Mouse (Mus musculus) heart, embryonic 10.5 days (tissue): ENCODE results near the gene Cdk14. TPM values are rescaled to one million over a fixed set of nuclear protein-coding genes. Genes with fewer than 3 reads are reported as not detected.
A peak's percentile ranks its signal among the peaks of the same experiment; 100 is the strongest.
"Not testable (repeated sequence)": the region's sequence is repeated elsewhere in the genome, so short reads cannot be mapped to it uniquely, and the experiment has no call there.

Source experiments
- DNase-seq: peaks from one replicate; pipeline ENCODE4 v3.0.0-alpha.2; 2017; ENCODE audit warnings: low spot score
- H3K27ac ChIP-seq: fragments of 300-500 bp; sonication (generic); 2 replicates; pipeline ENCODE4 v1.5.1; 2016; ENCODE audit warnings: mild to moderate bottlenecking
- H3K27me3 ChIP-seq: fragments of 300-500 bp; sonication (generic); 2 replicates; pipeline ENCODE4 v1.6.1; 2016; ENCODE audit warnings: mild to moderate bottlenecking; ENCODE audit not compliant: poor library complexity, insufficient read depth, severe bottlenecking
- H3K36me3 ChIP-seq: fragments of 300-500 bp; sonication (generic); 2 replicates; pipeline ENCODE4 v1.6.1; 2016; ENCODE audit warnings: mild to moderate bottlenecking, moderate library complexity
- H3K4me1 ChIP-seq: fragments of 300-500 bp; sonication (generic); 2 replicates; pipeline ENCODE4 v1.6.1; 2016; ENCODE audit warnings: mild to moderate bottlenecking
- H3K4me3 ChIP-seq: fragments of 300-500 bp; sonication (generic); 2 replicates; pipeline ENCODE4 v1.5.1; 2016; ENCODE audit warnings: mild to moderate bottlenecking, moderate library complexity
- H3K9me3 ChIP-seq: fragments of 300-500 bp; sonication (generic); 2 replicates; pipeline ENCODE4 v1.6.1; 2016; ENCODE audit warnings: mild to moderate bottlenecking, moderate library complexity
- WGBS: fragments of 180-500 bp; shearing (Covaris S2); methylation state at CpG from one replicate; pipeline ENCODE4 v1.1.7; 2016; 5-methylcytosine and 5-hydroxymethylcytosine counted together
- polyA plus RNA-seq: library from polyadenylated mRNA; unstranded; fragments of >200 nt; fragmentation: Nextera tagmentation; extraction: Ambion mirVana; gene quantifications from 2 replicates; pipeline ENCODE4 v1.2.1, GENCODE M21; 2016

Cdk14 gene
- polyA plus RNA-seq, 1 experiment from 2014 or later: 17.7 TPM

DNA sequence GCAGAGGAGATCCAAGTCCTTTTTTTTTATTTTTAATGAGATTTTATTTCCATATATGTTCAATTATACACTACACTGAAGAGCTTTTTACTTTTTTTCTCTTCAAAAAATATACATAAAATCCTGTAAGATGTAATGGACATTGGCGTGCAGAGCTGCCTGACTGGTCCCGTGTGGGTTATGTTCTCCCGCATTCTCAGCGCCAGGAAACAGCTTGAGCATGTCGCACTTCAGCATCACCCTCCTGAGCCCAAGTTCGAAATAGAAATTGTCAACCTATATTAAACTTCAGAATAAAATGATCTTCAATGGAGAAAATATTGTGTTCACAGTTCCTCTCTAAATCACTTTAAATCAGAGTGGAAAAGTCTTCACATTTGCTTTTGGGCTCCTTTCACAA is 179.0 kb downstream of the Cdk14 start:
- no peaks in the 10 kb centered on the region; the same call in 1 of the 2 replicates for H3K4me1 ChIP-seq
- peaks cover 13% of the 10 kb centered on the region for H3K36me3 ChIP-seq
- no peaks in the 10 kb centered on the region for H3K27me3 ChIP-seq
- H3K4me3 ChIP-seq: no peak overlapping the region
- 93% methylated on average over 6 of the region's 6 CpGs for WGBS
- peaks cover 6% of the 10 kb centered on the region for H3K9me3 ChIP-seq
- H3K27ac ChIP-seq: no peak overlapping the region
- DNase-seq: no peak

DNA sequence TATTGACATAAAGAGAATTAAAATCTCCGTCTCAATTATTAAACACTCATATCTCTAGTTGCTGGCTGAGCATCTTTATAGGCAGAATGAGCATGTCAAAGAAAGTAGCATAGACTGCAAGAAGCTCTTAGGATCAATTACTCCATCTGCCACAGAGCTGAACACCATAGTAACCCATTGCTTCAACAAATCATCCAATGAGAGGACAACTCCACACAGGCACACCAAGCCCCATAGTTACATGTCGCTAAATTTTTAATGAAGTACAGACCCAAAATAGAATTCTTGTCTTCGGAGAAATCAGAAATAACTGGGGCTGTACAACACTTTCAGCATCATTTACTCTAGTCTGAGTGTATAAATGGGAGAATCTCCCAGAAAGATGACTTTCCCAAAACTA is 180.0 kb downstream of the Cdk14 start:
- H3K36me3 ChIP-seq: peaks cover 13% of the 10 kb centered on the region
- H3K9me3 ChIP-seq: peaks cover 6% of the 10 kb centered on the region
- no peak overlapping the region for H3K27ac ChIP-seq
- no peak for DNase-seq
- H3K27me3 ChIP-seq: no peaks in the 10 kb centered on the region
- no peak overlapping the region for H3K4me3 ChIP-seq
- H3K4me1 ChIP-seq: no peaks in the 10 kb centered on the region; the same call in 1 of the 2 replicates
- WGBS: 90% methylated on average over 3 of the region's 3 CpGs

DNA sequence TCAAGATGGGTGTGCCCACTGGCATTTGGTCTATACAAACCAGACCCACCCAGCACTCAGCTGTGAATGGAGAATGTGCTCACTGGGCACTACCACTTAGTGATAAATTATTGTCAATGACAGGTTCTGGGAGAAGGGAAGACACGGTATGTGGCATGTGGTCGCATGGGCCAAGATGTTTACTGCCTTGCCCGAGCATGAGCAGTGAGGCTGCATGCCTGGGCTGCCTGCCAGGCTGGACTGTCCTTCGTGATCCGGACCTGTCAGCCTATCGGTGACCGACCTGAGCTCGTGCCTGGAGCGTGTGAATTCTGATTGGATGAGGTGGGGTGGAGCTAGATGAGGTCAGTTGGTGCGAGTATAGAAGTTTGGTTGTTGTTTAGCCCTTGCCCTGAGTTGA is 185.2 kb downstream of the Cdk14 start:
- H3K9me3 ChIP-seq, H3K4me1 ChIP-seq, H3K27ac ChIP-seq, H3K4me3 ChIP-seq, H3K27me3 ChIP-seq, DNase-seq: not testable (repeated sequence)
- peaks cover 21% of the 10 kb centered on the region for H3K36me3 ChIP-seq
- WGBS: 93% methylated on average over 10 of the region's 10 CpGs

DNA sequence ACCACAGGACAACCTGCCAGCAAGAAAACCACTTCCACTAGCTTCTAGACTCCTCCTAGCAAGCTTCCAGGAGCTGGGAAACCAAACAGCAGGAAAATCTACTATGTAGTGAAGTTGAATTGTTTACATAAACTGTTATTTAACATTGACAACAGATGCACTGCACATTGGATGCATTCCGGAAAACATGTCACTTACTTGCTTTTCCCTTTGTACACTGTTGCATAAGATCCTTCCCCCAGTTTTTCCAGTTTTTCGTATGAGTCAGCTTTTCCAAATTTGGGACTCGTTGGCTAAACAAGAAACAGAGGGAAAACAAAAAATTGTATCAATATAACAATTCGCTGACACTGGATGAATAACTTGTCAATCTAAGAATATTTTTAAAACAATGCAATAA is 193.1 kb downstream of the Cdk14 start:
- DNase-seq: no peak
- WGBS: 85% methylated on average over 4 of the region's 4 CpGs
- no peaks in the 10 kb centered on the region for H3K9me3 ChIP-seq

DNA sequence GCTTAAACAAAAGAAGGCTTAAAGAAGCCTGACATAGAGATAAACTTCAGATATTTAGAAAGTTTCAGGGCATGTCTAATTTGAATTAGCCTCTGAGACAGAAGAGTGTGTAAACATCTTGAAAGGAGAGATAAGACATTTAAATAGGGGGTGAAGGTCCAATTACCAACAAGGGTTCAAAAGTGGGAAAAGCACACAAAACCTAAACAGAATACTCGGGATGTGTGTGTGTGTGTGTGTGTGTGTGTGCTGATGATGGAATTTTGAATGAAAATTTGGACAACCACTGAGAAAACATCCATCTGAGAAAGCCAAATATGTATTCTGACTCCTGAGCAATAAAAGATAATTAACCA is 208.4 kb downstream of the Cdk14 start:
- Histone ChIP-seq H3K27me3 (no peaks in the 10 kb centered on the region), H3K4me1 (peaks cover 44% of the 10 kb centered on the region), H3K9me3 (no peaks in the 10 kb centered on the region), H3K27ac (peak overlapping the region; percentile 76; the same call in 1 of the 2 replicates), H3K4me3 (no peak overlapping the region), H3K36me3 (no peaks in the 10 kb centered on the region)
- 62% methylated on average over 1 of the region's 1 CpGs for WGBS
- no peak for DNase-seq

More for the DNA sequence above, 193.1 kb downstream of the Cdk14 start:
- peaks cover 9% of the 10 kb centered on the region; the same call in 1 of the 2 replicates for H3K36me3 ChIP-seq
- no peak overlapping the region for H3K27ac ChIP-seq
- H3K4me3 ChIP-seq: no peak overlapping the region
- no peaks in the 10 kb centered on the region for H3K4me1 ChIP-seq
- H3K27me3 ChIP-seq: no peaks in the 10 kb centered on the region

DNA sequence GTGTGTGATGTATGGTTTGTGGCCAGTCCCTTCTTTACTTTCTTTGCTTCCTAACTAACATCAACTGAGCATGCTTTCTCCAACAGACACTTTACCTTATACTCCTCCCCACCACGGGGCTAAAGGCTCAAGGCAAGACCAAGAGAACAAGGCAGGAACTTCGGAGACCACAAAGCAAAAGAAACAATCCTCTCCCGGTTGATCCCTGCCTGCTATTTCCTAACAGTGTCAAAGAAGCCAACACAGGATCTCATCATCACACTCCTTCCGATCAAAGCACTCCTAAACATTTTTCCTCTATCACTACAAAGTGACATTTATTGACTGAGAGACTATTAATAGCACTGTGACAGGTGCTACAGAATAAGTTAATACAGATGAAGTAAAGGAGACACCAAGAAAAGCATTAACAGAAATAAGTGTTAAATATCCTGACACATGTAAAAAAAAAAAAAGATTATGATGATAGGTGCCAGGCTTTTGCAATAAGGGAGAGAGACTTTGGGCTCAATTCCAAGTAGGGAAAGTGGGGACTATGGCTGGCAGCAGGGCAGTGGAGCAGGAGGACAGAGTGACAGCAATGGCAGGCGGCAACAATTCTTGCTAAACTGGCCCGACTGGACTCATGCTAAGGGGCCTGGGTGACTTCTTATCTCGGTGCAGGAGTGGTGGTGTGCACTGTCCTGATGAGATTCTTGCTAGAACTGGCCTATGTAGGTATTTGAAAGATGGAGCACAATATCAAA is 208.9 kb downstream of the Cdk14 start:
- peaks cover 47% of the 10 kb centered on the region for H3K4me1 ChIP-seq
- DNase-seq: no peak
- H3K36me3 ChIP-seq: no peaks in the 10 kb centered on the region
- WGBS: 30% methylated on average over 7 of the region's 7 CpGs
- H3K27me3 ChIP-seq: no peaks in the 10 kb centered on the region
- H3K9me3 ChIP-seq: no peaks in the 10 kb centered on the region
- 0 out of 2 replicates have a peak overlapping the region, but pooled peaks have one; percentile 13 for H3K4me3 ChIP-seq
- peak overlapping the region; percentile 76 for H3K27ac ChIP-seq

DNA sequence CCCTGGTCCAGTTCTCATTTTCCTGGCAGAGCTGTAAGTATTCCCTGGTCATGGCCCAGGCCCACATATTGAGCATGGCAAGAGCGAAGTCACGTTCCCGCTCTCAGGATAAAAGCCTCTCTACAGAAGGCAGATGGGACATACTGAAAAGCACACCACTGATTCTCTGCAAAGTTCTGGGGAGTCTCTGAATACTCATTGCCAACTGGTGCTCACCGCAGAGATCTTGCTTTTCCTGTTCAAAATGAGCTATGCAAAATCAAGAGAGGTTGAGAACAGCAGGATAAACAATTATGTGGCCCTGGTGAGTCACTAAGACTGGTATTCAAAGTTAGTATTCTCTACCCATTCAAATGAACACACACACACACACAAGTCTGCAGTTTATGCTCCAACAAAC is 212.1 kb downstream of the Cdk14 start:
- Histone ChIP-seq H3K4me1 (peaks cover 50% of the 10 kb centered on the region), H3K4me3 (no peak overlapping the region), H3K27ac (peak overlapping the region; percentile 60; the same call in 1 of the 2 replicates), H3K27me3 (no peaks in the 10 kb centered on the region), H3K9me3 (no peaks in the 10 kb centered on the region), H3K36me3 (no peaks in the 10 kb centered on the region)
- WGBS: 81% methylated on average over 4 of the region's 4 CpGs
- no peak for DNase-seq

DNA sequence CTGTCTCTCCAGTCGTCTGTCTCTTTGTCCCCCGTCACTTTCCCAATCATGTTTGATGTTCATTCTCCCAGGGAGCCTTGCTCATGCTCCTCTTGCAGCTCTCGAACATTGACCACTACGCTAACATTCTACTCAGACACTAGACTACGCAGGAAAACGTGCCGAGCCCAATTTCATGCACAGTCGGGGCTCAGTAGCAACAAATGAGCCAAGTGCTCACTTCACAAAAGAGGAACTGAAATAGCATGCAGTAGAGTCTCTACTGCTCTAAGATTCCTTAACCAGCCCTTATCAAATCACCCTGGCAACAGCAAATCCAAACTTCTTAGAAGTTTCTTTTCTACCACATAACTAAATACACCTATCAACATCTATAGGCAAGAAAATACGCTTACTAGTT is 214.1 kb downstream of the Cdk14 start:
- H3K36me3 ChIP-seq: no peaks in the 10 kb centered on the region

DNA sequence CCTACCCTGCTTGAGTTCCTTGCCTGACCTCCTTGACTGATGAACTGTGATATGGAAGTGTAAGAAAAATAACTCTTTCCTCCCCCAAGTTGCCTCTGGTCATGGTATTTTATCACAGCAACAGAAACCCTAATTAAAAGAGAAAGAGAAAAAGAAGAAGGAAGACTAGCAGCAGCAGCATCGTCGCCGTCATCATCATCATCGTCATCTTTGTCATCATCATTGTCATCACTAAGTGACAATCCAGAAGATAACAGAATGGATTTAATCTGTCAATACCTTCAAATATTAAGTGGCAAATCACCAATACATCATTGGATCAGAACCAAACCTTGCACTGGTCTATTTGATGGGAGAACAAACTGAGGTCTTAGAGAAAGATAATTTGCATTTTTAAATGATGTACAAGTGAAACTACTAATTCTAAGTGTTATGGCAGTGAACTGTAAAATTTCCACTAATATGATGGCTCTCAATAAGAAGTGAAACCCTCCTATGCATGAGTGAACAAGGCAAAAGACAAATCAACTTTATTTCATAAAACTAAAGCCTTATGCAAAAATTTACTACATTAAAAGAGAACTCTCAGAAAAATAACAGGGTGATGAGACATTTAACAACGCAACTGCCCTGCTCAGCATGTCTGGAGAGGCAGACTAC is 225.4 kb downstream of the Cdk14 start:
- Histone ChIP-seq H3K36me3 (peaks cover 4% of the 10 kb centered on the region; the same call in 1 of the 2 replicates), H3K27me3 (no peaks in the 10 kb centered on the region), H3K4me3 (no peak overlapping the region), H3K9me3 (no peaks in the 10 kb centered on the region), H3K27ac (no peak overlapping the region), H3K4me1 (peaks cover 8% of the 10 kb centered on the region)
- 91% methylated on average over 5 of the region's 5 CpGs for WGBS
- no peak for DNase-seq

More for the DNA sequence above, 214.1 kb downstream of the Cdk14 start:
- Histone ChIP-seq H3K4me3 (no peak overlapping the region), H3K27ac (no peak overlapping the region), H3K9me3 (no peaks in the 10 kb centered on the region), H3K4me1 (peaks cover 39% of the 10 kb centered on the region), H3K27me3 (no peaks in the 10 kb centered on the region)
- 75% methylated on average over 9 of the region's 9 CpGs for WGBS
- DNase-seq: no peak

DNA sequence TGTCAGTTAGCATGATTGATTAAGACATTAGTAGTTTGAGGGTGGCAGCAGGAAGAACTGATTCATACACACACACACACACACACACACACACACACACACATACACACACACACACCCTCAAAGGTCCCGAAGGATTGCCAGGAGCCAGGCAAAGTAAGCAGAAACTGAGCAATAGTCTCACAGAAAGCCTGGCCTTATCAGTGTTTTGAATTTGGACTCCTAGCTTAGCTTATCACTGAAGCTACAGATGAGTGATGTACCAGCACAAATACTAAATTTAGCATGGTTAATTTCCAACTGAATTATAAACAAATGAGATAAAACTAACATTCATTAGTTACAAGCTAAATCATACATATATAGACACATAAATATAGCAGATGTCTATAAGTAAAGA is 230.5 kb downstream of the Cdk14 start:
- no peaks in the 10 kb centered on the region for H3K27me3 ChIP-seq
- peaks cover 21% of the 10 kb centered on the region for H3K4me1 ChIP-seq
- no peak overlapping the region for H3K4me3 ChIP-seq
- 24% methylated on average over 1 of the region's 1 CpGs for WGBS
- no peaks in the 10 kb centered on the region for H3K36me3 ChIP-seq
- no peaks in the 10 kb centered on the region for H3K9me3 ChIP-seq
- DNase-seq: no peak
- no peak overlapping the region for H3K27ac ChIP-seq

DNA sequence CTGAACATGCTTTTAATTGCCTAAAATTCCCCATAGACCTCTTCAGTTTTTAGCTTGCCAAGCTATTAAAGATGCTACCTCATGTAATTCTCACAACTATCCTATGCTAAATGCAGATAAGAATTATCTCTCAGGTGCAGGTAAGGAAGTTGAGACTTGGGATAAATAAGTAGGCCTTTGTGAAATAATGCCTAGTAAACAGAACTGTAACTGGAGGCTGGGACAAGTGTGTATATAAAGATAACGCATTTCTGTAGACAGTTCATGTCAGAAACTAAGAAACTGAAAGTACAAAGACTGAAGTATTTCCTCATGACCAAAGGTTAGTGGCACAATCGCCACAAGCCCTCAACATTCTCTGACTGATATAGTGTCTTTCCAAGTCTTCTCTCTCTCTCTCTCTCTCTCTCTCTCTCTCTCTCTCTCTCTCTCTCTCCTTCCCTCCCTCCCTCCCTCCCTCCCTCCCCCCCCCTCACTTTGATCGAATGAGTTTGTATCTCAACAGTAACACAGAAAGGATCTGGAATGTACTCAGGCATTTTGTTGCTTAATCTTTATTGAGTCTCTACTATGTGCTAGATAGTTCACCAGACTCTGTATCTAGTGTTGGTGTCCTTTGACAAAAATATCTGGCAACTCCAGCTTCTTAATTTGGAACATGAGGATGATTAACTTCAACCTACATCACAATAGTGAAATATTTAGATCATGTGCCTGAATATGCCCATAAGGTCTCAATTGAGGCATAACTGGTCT is 233.9 kb downstream of the Cdk14 start:
- Histone ChIP-seq H3K27ac (no peak overlapping the region), H3K36me3 (no peaks in the 10 kb centered on the region), H3K4me1 (peaks cover 20% of the 10 kb centered on the region), H3K4me3 (no peak overlapping the region), H3K9me3 (no peaks in the 10 kb centered on the region), H3K27me3 (no peaks in the 10 kb centered on the region)
- WGBS: 58% methylated on average over 3 of the region's 3 CpGs
- no peak for DNase-seq

DNA sequence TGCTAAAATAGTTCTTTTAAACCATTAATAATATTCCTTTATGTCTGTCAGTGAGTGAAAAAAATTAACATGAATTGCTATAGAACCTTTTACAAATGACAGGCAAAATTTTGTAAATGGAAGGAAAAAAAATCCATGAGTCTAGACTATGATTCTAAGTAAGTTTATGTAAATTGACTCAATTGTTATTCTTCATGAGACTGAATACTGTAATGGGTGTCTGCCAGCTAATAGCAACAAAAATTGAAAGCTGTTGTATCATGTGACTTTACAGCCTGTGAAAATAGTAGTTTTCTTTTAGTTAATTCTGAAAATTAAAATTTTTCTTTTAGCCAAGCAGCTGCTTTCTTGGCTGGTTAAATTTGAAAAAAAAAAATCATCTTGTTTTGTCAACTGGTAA is 234.6 kb downstream of the Cdk14 start:
- no peak overlapping the region for H3K27ac ChIP-seq
- no peaks in the 10 kb centered on the region for H3K36me3 ChIP-seq
- H3K9me3 ChIP-seq: no peaks in the 10 kb centered on the region
- no peaks in the 10 kb centered on the region for H3K27me3 ChIP-seq
- no peak for DNase-seq
- peaks cover 14% of the 10 kb centered on the region for H3K4me1 ChIP-seq
- H3K4me3 ChIP-seq: no peak overlapping the region

DNA sequence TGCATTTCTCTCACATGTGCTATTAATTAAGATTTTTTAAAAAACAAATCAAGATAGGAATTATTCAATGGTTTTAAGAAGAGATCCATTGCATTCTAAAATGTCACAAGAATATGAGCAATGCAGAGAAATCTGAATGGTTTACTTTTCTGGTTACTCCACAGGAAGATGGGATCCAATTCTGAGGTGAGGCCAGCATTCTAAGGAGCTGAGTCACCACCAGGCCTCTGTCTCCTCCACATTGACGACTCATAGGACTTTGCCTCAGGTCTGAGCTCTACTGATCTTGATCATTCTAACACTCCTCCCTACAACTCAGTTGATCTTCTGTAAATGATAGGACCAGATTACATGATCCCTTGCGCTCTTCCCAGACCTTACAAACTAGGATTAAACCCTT is 239.4 kb downstream of the Cdk14 start:
- no peak overlapping the region for H3K27ac ChIP-seq
- H3K27me3 ChIP-seq: no peaks in the 10 kb centered on the region
- no peak overlapping the region for H3K4me3 ChIP-seq
- no peaks in the 10 kb centered on the region for H3K36me3 ChIP-seq
- no peaks in the 10 kb centered on the region for H3K9me3 ChIP-seq
- DNase-seq: no peak
- H3K4me1 ChIP-seq: no peaks in the 10 kb centered on the region
- 66% methylated on average over 2 of the region's 2 CpGs for WGBS
